Mouse (Mus musculus) heart, postnatal 25 days (tissue): ENCODE measurements at regions not wholly inside any gene's neighbourhood (a gene's known extent, or its start where the extent isn't known, plus 50 kb on each side); places are given as distances from the start of the nearest gene placed in this dataset.

Experiments used
- DNase-seq: peaks from one replicate; pipeline ENCODE4 v3.0.0; 2022; ENCODE audit warnings: low spot score
- intact Hi-C: fragments of 180-260 bp; cut with DNase I; formaldehyde crosslinking; loops from one replicate; pipeline ENCODE4 v1.15.1; 2025

GRCm38 (mm10) chr9:98695035-98695434, 93.6 kb upstream of the Mrps22 start:
- intact Hi-C loops = no loop called here
- DNase-seq = no peak

DNA sequence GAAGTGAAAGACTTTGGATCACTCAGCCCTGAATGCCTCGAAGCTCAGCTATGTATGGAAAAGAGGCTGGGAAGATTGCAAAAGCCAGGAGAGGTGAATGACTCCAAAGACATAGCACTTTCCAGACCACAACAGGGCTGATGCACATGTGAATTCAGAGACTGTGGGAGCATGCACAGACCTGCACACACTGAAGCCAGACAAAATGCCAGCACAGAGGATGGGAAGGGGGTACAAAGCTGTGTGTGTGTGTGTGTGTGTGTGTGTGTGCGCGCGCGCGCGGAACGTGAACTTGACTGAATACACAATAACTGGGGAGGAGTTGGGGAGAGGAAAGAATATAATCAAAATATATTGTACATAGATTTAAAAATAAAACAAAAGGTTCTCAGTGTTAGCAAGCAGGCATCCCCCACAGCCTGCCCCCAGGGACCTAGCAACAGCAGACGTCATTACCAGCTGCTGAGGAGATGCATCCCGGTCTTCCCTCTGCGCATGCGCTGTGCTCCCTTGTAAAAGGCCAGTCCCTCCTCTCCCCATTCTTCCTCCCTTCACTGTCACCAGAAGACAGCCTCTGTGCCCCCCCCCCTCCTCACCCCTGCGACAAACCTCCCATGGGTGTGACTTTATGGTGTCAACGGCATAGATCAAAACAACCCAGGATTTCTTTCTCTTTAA, 89.5 kb upstream of the Mrps22 start:
- intact Hi-C loops = no loop called here

DNA sequence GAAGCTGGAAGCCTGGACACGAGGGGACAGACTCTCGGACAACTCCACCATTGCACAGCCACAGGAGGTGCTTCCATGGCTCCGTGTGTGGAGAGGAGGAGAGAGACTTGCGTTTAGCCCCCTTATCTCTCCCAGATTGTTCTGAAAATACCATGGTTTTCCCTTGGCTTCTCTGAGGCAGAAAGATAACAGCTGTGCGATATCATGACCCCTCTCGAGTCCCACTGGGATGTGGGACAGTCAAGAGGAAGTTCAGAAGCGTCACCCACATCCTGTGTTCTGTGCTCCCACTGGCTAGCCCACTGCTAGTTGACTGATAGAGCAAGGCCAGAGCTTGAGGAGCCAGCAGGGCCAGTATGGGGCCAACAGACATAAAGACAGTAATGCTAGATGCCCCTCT, 84.1 kb upstream of the Mrps22 start:
- intact Hi-C loops = no loop called here
- no peak for DNase-seq

More for the DNA sequence above, 89.5 kb upstream of the Mrps22 start:
- DNase-seq = peak; percentile 62

GRCm38 (mm10) chr9:98684336-98684735, 82.9 kb upstream of the Mrps22 start:
- no peak for DNase-seq
- intact Hi-C loops = no loop called here

DNA sequence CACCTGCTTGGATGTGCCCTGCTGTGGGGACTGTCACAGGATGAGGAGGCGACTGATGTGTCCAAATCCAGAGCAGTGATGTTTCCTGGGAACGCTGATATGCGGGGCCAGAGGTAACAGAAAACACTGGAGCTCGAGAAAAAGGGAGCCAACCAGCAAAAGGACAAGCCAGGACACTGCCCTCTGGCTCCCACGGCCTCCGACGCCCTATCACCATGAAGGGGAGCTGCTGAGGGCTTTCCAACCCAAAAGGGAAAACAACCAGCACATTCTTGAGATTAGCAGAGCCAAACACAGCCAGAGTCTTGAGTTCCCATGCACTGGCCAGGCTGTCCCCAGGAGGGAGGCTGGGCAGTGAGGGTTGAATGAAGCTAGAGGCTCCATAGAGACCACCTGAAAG, 74.2 kb upstream of the Mrps22 start:
- intact Hi-C loops = no loop called here
- DNase-seq = peak; percentile 18

DNA sequence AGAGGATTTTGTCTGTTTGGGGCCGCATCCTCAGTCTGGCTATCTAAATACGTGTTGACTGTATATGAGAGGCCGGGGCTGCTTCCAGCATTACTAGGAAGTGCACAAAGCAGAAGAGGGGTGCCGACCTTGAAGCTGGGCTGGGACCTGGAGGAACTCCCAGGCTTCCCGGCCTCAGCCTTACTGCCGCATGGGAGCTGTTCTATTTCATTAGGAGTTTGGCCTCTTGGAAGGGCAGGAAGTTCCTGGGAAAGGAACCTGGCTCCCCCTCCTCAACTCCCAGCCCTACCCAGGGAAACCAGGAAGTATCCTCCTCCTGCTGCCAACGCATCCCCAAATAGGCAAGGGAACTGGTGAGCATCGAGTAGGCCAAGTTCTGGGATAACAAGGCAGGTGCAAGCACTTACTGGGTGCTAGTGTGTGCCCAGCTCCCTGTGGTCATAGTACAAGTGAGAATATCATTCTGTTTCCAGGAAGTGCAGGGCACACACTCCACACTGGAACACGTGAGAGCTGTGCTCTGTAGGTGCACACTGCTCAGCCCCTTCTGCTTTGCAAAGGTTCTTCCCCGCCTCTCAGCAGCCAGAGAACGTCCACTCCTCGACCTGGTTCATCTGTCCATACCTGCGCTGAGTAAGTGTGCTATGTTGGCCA, 72.1 kb upstream of the Mrps22 start:
- intact Hi-C loops = no loop called here
- DNase-seq = no peak

DNA sequence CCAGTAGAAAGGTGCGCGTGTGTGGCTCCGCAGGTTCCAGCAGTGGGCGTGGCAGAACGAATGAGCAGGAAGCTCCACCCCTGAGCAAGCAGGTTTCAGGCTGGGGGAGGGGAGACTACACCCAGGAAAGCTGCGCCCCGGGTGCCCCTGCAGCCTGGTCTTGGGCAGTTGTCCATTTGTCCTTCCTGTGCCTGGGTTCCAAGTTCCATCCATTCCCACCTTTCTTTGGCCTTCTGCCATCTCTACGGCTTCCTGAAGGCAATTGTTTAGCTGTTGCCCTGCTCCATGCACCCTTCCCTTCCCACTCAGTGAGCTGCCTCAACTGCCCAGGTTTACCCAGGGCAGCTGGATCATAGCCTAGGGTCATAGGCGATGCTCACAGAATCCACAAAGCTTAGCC, 70.9 kb upstream of the Mrps22 start:
- DNase-seq = no peak
- intact Hi-C loops = no loop called here

DNA sequence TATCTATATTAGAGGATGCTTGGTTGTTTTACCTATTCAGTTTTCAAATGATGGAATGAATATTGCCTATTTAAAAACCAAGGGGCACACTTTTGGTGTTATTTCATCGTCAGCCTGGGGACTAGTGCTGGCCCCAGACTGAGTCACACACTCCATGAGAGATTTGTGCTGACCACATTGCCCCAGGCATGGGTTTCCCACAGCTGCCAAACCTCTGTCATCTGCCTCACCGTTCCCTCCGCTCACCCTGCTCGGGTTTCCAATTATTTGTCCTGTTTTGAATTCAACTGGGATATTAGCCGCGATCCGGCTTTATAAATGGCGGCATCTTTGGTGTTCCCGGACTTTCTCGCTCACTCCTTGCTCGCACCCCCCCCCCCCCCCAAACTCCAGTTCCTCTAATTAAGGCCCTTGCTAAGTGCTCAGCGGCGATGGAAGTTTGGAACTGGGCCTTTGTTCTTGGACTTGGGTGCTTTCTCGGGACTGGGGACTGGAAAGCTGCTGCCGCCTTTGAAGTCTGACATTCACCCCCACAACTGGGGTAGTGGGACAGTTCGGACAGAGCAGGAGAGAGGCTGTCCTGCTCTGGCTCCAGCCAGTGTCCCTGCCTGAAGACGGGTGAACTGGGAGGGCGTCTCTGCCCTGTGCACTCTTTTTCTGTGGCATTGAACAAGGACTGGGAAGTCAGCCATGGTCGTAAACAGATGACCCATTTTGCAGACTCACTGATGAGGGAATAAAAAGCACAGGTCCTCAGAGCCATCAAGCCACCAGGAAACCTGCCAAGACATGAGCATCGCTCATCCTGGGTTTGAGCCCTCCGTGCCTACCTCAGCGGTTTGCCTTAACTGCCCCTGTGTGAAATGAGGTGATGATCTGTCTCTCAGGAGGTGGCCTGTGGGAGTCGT, 67.2 kb upstream of the Mrps22 start:
- intact Hi-C loops = no loop called here
- DNase-seq = no peak

GRCm38 (mm10) chr9:98667072-98667471, 65.6 kb upstream of the Mrps22 start:
- intact Hi-C loops = no loop called here
- DNase-seq = no peak

- intact Hi-C loops = no loop called here
- no peak for DNase-seq
These were observed 61.6 kb upstream of the Mrps22 start for GRCm38 (mm10) chr9:98663011-98663410.

GRCm38 (mm10) chr9:98651681-98652080, 50.2 kb upstream of the Mrps22 start:
- DNase-seq = no peak
- intact Hi-C loops = no loop called here
